Mouse (Mus musculus) spleen, postnatal 4 days (tissue): Measurements from ENCODE around the gene Mllt11.

Experiments
- DNase-seq, 2 experiments: peaks; one replicate each; pipeline ENCODE4 v3.0.0; 2022; ENCODE audit warnings: low spot score in 2 of 2

Gene Mllt11

GRCm38 (mm10) chr3:95231298-95232221 is at the start of gene Mllt11:
Mllt11 (minus strand) TSS chr3:95232171.
- DNase-seq, result peak; percentile 57 to 75

- DNase-seq, result peak; percentile 99
Measured at GRCm38 (mm10) chr3:95281216-95282126, 49.5 kb upstream of the Mllt11 start, which contains the start of the genes Mindy1 and Prune1. Mindy1 (plus strand) TSS chr3:95281345. Prune1 (minus strand) TSS chr3:95282076.

- DNase-seq, result no peak
Measured at GRCm38 (mm10) chr3:95280747-95281146, 48.8 kb upstream of the Mllt11 start.

GRCm38 (mm10) chr3:95277149-95277551 is 45.2 kb upstream of the Mllt11 start:
- DNase-seq, result no peak

- no peak for DNase-seq
Measured at GRCm38 (mm10) chr3:95276428-95276934, 44.5 kb upstream of the Mllt11 start.

- DNase-seq, result no peak
Measured at GRCm38 (mm10) chr3:95275161-95275560, 43.2 kb upstream of the Mllt11 start.

- no peak for DNase-seq
Measured at GRCm38 (mm10) chr3:95274453-95274852, 42.5 kb upstream of the Mllt11 start.

- no peak for DNase-seq
Measured at GRCm38 (mm10) chr3:95273471-95273870, 41.5 kb upstream of the Mllt11 start.

GRCm38 (mm10) chr3:95270766-95271364 is 38.9 kb upstream of the Mllt11 start:
- DNase-seq, result no peak

- no peak for DNase-seq
Measured at GRCm38 (mm10) chr3:95269789-95270188, 37.8 kb upstream of the Mllt11 start.

GRCm38 (mm10) chr3:95267855-95268254 is 35.9 kb upstream of the Mllt11 start:
- DNase-seq, result no peak

- no peak for DNase-seq
Measured at GRCm38 (mm10) chr3:95266052-95266451, 34.1 kb upstream of the Mllt11 start.

- no peak for DNase-seq
Measured at GRCm38 (mm10) chr3:95264724-95265123, 32.8 kb upstream of the Mllt11 start.

- DNase-seq, result peak; percentile 78 to 88
Measured at GRCm38 (mm10) chr3:95263089-95263739, 31.2 kb upstream of the Mllt11 start.

- no peak for DNase-seq
Measured at GRCm38 (mm10) chr3:95261975-95262374, 30.0 kb upstream of the Mllt11 start.

- no peak for DNase-seq
Measured at GRCm38 (mm10) chr3:95256931-95257330, 25.0 kb upstream of the Mllt11 start.

GRCm38 (mm10) chr3:95250783-95251424 is 18.9 kb upstream of the Mllt11 start, which contains the start of gene Bnipl:
Bnipl (minus strand) TSS chr3:95251193.
- DNase-seq, result no peak

- no peak for DNase-seq
Measured at GRCm38 (mm10) chr3:95250361-95250760, 18.4 kb upstream of the Mllt11 start.

- DNase-seq, result no peak
Measured at GRCm38 (mm10) chr3:95247660-95248336, 15.8 kb upstream of the Mllt11 start.
